Mouse (Mus musculus): ENCODE data around the gene Papolg. TPM values are rescaled to one million over a fixed set of nuclear protein-coding genes. Genes with fewer than 3 reads are reported as not detected.

The Papolg gene
- total and polyA plus RNA-seq, 3 experiments: 13.3 to 23.0 (median 15.3) TPM

DNA sequence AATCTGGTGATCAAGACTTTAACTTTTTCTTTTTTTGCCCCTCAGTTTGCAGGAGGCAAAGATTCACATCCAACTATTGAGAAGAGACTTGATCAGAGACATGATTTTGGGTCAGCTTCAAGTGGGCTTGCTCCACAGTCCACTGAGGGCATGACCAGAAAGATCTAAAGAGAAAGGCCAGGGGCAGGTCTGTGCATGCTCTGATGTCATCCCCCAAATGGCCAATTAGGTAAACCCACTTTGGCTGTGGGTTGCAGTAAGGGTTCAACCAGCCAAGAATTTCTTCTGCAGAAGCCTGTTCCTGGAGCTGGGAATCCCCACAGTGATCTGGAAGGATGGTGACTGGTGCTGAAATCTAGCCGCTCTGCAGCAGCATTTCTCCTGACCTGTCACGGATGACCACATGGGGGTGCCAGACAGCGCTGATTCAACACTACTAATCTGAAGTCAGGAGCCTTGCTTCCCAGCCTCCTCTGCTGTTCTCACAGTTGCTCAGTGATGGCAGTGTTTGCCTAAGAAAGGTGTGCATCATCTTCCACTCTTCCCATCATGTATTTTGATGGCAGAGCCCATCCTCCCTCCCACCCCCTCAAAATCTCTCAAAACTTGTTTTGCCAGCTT is 39.8 kb downstream of the Papolg start (continued):
- peak; percentile 80 for TF ChIP-seq RAD21 (IDR thresholded peaks at IDR 0.05; ENCODE audit: low read depth, low read length)
- TF ChIP-seq TBP (conservative IDR thresholded peaks at IDR 0.05; ENCODE audit: low read depth, low read length): no peak
- TF ChIP-seq TCF12 (IDR thresholded peaks at IDR 0.05; ENCODE audit: low read depth, low read length): no peak
- TF ChIP-seq SMC3 (IDR thresholded peaks at IDR 0.05; ENCODE audit: low read depth, low read length): peak; percentile 95
- peak; percentile 19; the same call in 1 of the 2 replicates for TF ChIP-seq IRF4 (IDR thresholded peaks at IDR 0.05; ENCODE audit: low read depth, low read length)
- TF ChIP-seq JUND (conservative IDR thresholded peaks at IDR 0.05; ENCODE audit: low read depth, low read length): no peak
- TF ChIP-seq ELF1 (IDR thresholded peaks at IDR 0.05; ENCODE audit: low read depth, low read length): 0 out of 2 replicates have a peak, but pooled peaks have one; percentile 7
- TF ChIP-seq KAT2A (IDR thresholded peaks at IDR 0.05; ENCODE audit: insufficient replicate concordance, low read length): no peak
- no peak for TF ChIP-seq ZMIZ1 (IDR thresholded peaks at IDR 0.05; ENCODE audit: low read depth, low read length)
- no peak for TF ChIP-seq POLR2A (IDR thresholded peaks at IDR 0.05; ENCODE audit: low read depth, low read length)
- peak; percentile 49; the same call in 1 of the 2 replicates for TF ChIP-seq MYC (IDR thresholded peaks at IDR 0.05; ENCODE audit: low read depth, low read length)
- no peak for TF ChIP-seq SIN3A (IDR thresholded peaks at IDR 0.05; ENCODE audit: low read length)
- TF ChIP-seq NRF1 (IDR thresholded peaks at IDR 0.05; ENCODE audit: low read depth, low read length): no peak
- 0 out of 2 replicates have a peak, but pooled peaks have one; percentile 35 for TF ChIP-seq MEF2A (IDR thresholded peaks at IDR 0.05; ENCODE audit: borderline replicate concordance, low read depth, low read length)
- TF ChIP-seq UBTF (IDR thresholded peaks at IDR 0.05; ENCODE audit: low read depth, low read length): no peak
- TF ChIP-seq E2F4 (IDR thresholded peaks at IDR 0.05; ENCODE audit: insufficient replicate concordance, low read depth, low read length): no peak
- TF ChIP-seq GABPA (IDR thresholded peaks at IDR 0.05; ENCODE audit: insufficient replicate concordance, low read depth, low read length): no peak
- TF ChIP-seq ZKSCAN1 (IDR thresholded peaks at IDR 0.05; ENCODE audit: borderline replicate concordance, low read depth, low read length): no peak
- TF ChIP-seq PAX5 (IDR thresholded peaks at IDR 0.05; ENCODE audit: low read length): no peak
- peak; percentile 36 for TF ChIP-seq ZC3H11A (IDR thresholded peaks at IDR 0.05; ENCODE audit: low read depth, low read length)
- no peak for TF ChIP-seq USF2 (conservative IDR thresholded peaks at IDR 0.05; ENCODE audit: low read depth, low read length)
- no peak for TF ChIP-seq ZNF384 (IDR thresholded peaks at IDR 0.05; ENCODE audit: low read depth, low read length)

DNA sequence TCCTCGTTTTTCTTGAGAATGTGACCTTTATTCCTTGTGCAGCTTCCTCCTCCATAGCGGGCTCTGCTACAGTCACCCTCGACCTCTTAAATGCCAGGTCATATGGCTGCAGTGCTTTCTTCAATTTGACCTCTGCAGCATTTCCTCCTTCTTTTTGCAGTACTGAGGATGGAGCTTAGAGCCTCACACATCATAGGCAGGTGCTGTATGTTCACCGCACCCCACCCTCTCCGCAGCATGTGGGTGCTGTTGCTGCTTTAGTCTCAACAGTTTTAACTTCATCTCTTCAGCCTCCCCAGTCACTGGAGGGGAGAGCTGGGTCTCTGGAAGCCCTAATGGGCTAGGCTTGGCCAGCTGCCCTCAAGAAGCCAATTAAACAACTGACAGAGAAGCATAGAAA is 41.7 kb downstream of the Papolg start:
- no peaks in the 10 kb centered on the region for H3K79me2 ChIP-seq (replicated peaks; ENCODE audit: control insufficient read depth, extremely low read depth, insufficient read depth, poor library complexity, severe bottlenecking)
- TF ChIP-seq EP300 (IDR thresholded peaks at IDR 0.05; ENCODE audit: low read length): no peak
- TF ChIP-seq ZMIZ1 (IDR thresholded peaks at IDR 0.05; ENCODE audit: low read depth, low read length): no peak
- TF ChIP-seq CTCF (conservative IDR thresholded peaks at IDR 0.05 in 1 of 2, IDR thresholded peaks at IDR 0.05 in 1 of 2; ENCODE audit: low read depth in 2 of 2, low read length in 2 of 2): no peak
- no peak for TF ChIP-seq ZC3H11A (IDR thresholded peaks at IDR 0.05; ENCODE audit: low read depth, low read length)
- no peak for TF ChIP-seq PAX5 (IDR thresholded peaks at IDR 0.05; ENCODE audit: low read length)
- no peak for TF ChIP-seq NRF1 (IDR thresholded peaks at IDR 0.05; ENCODE audit: low read depth, low read length)
- TF ChIP-seq TBP (conservative IDR thresholded peaks at IDR 0.05; ENCODE audit: low read depth, low read length): no peak
- no peak for TF ChIP-seq MAZ (IDR thresholded peaks at IDR 0.05; ENCODE audit: low read depth, low read length)
- no peak for TF ChIP-seq MAFK (IDR thresholded peaks at IDR 0.05; ENCODE audit: insufficient replicate concordance, low read length)
- TF ChIP-seq ZNF384 (IDR thresholded peaks at IDR 0.05; ENCODE audit: low read depth, low read length): no peak
- TF ChIP-seq MYC (IDR thresholded peaks at IDR 0.05; ENCODE audit: low read depth, low read length): no peak
- TF ChIP-seq ZKSCAN1 (IDR thresholded peaks at IDR 0.05; ENCODE audit: borderline replicate concordance, low read depth, low read length): no peak
- TF ChIP-seq JUN (IDR thresholded peaks at IDR 0.05; ENCODE audit: insufficient read depth, low read depth, low read length): no peak
- TF ChIP-seq POLR2AphosphoS2 (IDR thresholded peaks at IDR 0.05; ENCODE audit: low read depth, low read length): no peak
- TF ChIP-seq CHD2 (IDR thresholded peaks at IDR 0.05; ENCODE audit: low read length): no peak
- no peak for TF ChIP-seq MAX (IDR thresholded peaks at IDR 0.05; ENCODE audit: low read length)
- no peak for TF ChIP-seq POLR2A (IDR thresholded peaks at IDR 0.05; ENCODE audit: low read depth, low read length)
- TF ChIP-seq ETS1 (conservative IDR thresholded peaks at IDR 0.05; ENCODE audit: low read depth, low read length): no peak
- no peak for TF ChIP-seq KAT2A (IDR thresholded peaks at IDR 0.05; ENCODE audit: insufficient replicate concordance, low read length)
- TF ChIP-seq NELFE (IDR thresholded peaks at IDR 0.05; ENCODE audit: low read depth, low read length): no peak
- H3K36me3 ChIP-seq (replicated peaks in 1 of 2; ENCODE audit: control insufficient read depth in 1 of 2, insufficient read depth in 1 of 2, low read length in 1 of 2): peaks cover 12 to 25% of the 10 kb centered on the region in 2 experiments
- dilution Hi-C loops (cut with MboI; ENCODE audit: extremely low pct_ligation_motif_present, extremely low pct_unique_long_range_greater_than_20kb, low sequenced_read_pairs): no loop called here
- no peak for DNase-seq (ENCODE audit: extremely low read depth)
- no peak overlapping the region for H3K4me2 ChIP-seq (ENCODE audit: insufficient read depth, low read depth, poor library complexity, severe bottlenecking)
- H3K9me3 ChIP-seq (replicated peaks; ENCODE audit: low read length): no peaks in the 10 kb centered on the region
- no peak overlapping the region for H3K4me3 ChIP-seq (replicated peaks in 1 of 3; ENCODE audit: low read depth in 2 of 3, low read length in 2 of 3, poor library complexity in 1 of 3)
- no peaks in the 10 kb centered on the region for H3K27me3 ChIP-seq (replicated peaks)
- peaks cover 7 to 31% of the 10 kb centered on the region in 2 experiments for H3K4me1 ChIP-seq (ENCODE audit: control insufficient read depth in 1 of 2, insufficient read depth in 2 of 2)
- H3K27ac ChIP-seq (ENCODE audit: insufficient read depth, low read depth): no peak overlapping the region
- H3K9ac ChIP-seq (ENCODE audit: insufficient read depth, low read depth): no peak overlapping the region
- in situ Hi-C loops (cut with MboI; ENCODE audit: low pct_ligation_motif_present, low pct_unique_long_range_greater_than_20kb, low sequenced_read_pairs): loop anchor here (10.0 to 25.0 kb wide), 2 partner anchors 101 to 166 kb away; no protein-coding TSS in a partner anchor
